Mouse (Mus musculus): ENCODE measurements at regions not wholly inside any gene's neighbourhood (a gene's known extent, or its start where the extent isn't known, plus 50 kb on each side); places are given as distances from the start of the nearest gene placed in this dataset.
"Not testable (repeated sequence)": the region's sequence is repeated elsewhere in the genome, so short reads cannot be mapped to it uniquely, and the experiment has no call there.

DNA sequence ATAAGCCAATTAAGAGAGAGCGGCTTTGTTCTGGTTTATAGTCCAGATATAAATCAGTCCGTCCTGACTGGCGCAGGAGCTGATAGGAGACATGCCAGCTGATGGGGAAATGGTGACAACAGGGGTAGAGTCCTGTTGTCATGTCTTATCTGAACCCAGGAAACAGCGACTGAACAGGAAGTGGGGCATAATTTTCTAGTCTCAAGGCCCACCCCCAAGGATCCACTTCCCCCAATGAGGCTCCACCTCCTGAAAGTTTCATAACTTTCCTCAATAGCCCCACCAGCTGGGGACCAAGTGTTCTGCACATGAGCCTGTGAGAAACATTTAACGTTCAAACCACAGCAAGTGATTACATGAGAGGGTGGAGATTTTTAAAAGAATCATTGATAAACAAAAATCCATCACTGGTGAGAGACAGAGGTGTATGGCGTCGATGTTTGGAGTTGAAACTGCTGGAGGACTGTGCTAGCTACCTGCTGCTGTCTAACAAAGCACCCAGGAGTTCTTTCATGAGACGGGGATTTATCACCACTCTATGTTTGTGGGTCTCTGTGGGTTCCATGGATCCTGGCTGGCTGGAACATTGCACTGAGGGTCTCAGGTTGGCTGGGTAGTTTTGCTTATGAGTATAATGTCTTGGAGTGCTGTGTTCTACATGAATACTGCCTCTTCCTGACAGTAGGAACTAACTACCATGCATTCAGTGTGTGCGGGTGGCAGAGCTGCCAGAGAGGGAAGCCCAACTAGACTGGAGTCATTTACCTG is 132.0 kb upstream of the Gadl1 start:
- Histone ChIP-seq H3K27ac (no peak overlapping the region), H3K4me3 (ENCODE audit: inconsistent target) (no peak overlapping the region)
- 86% methylated on average over 9 of the region's 9 CpGs for WGBS (ENCODE audit: missing documents)

DNA sequence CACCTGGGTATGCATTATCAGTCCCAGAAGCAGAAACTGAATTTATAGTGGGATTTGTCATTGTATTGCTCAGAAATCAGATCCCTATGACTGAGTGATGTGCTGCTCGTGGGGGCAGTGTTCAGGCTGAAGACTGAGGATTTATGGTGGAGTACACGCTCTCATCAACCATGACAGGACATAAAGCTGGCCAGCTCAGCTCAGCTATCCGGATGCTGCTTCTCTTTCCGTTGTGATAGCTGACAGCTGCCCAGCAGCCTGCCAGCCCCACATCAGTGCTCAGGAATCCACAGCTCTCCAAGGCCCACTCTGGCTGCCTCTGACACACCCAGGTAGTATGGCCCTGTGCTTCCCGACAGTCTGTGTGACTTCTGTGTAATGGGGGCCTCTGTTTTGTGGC is 130.4 kb upstream of the Gadl1 start:
- no peak overlapping the region for H3K27ac ChIP-seq
- H3K4me3 ChIP-seq (ENCODE audit: inconsistent target) = no peak overlapping the region
- 87% methylated on average over 5 of the region's 5 CpGs for WGBS (ENCODE audit: missing documents)
- H3K36me3 ChIP-seq (ENCODE audit: inconsistent target) = no peaks in the 10 kb centered on the region
- no peaks in the 10 kb centered on the region for H3K79me2 ChIP-seq (ENCODE audit: inconsistent target)

More for the DNA sequence above, 132.0 kb upstream of the Gadl1 start:
- Histone ChIP-seq H3K36me3 (ENCODE audit: inconsistent target) (no peaks in the 10 kb centered on the region), H3K79me2 (ENCODE audit: inconsistent target) (no peaks in the 10 kb centered on the region)

DNA sequence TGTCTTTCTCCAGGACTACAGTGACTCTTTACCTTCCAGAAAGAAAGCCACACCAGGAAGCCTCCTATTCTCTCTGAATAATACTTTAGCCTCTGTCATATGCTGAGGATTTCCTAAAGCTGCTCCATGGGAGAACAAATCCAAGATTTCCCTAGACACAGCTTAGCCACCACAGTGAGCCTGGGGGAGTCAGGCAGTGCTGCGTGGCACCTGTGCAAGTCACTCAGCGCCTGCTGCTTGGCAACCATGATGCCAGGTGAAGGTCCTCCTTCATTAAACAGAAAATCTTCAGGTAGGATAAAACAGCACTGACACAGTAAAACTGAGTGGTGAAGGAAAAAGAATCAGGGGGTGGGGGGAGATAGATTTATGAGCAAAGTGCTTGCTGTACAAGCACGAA is 109.9 kb upstream of the Gadl1 start:
- Histone ChIP-seq H3K36me3 (ENCODE audit: inconsistent target) (no peaks in the 10 kb centered on the region), H3K79me2 (ENCODE audit: inconsistent target) (no peaks in the 10 kb centered on the region), H3K27ac (no peak overlapping the region), H3K4me3 (ENCODE audit: inconsistent target) (no peak overlapping the region)
- WGBS (ENCODE audit: missing documents) = 96% methylated on average over 3 of the region's 3 CpGs

DNA sequence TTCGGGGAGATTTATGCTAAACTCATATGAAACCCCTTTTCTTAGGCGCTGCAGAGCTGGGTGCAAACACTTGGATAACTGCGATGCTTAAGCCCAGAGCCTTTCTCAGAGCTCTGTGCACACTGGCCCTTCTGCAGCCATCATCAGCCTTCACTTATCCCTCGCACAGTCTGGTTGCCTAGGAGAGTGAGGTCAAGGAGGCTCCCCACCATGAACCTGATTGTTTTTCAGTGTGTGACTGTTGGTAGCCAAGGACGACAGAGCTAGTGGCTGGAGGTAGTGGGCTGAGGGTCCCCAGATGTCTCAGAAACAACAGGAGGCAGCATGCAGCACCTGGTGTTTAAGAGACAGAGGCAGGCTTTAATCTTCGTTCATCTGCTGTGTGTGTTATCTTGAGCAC is 108.6 kb upstream of the Gadl1 start:
- no peak overlapping the region for H3K4me3 ChIP-seq (ENCODE audit: inconsistent target)
- 95% methylated on average over 6 of the region's 6 CpGs for WGBS (ENCODE audit: missing documents)
- H3K79me2 ChIP-seq (ENCODE audit: inconsistent target) = no peaks in the 10 kb centered on the region
- no peak overlapping the region for H3K27ac ChIP-seq
- no peaks in the 10 kb centered on the region for H3K36me3 ChIP-seq (ENCODE audit: inconsistent target)

DNA sequence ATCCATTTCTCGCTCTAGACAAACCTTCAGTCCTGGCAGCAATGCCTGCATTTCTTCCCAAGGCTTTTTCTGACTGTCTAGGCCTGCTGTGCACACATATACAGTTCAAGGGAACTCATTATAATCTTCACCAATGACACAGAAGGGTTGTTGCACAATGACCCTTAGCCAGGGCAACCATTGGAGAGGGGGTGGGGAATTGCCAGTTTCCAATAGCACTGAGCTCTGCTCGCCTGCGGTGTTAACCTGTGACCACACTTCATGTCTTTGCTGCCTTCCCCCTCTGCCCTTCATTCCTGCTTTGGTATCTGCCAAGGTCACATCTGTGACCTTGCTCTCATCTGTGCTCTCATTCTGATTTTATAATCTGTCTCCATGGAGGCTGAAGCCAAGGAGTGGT is 106.2 kb upstream of the Gadl1 start:
- Histone ChIP-seq H3K27ac (no peak overlapping the region), H3K36me3 (ENCODE audit: inconsistent target) (no peaks in the 10 kb centered on the region), H3K79me2 (ENCODE audit: inconsistent target) (no peaks in the 10 kb centered on the region), H3K4me3 (ENCODE audit: inconsistent target) (no peak overlapping the region)
- 88% methylated on average over 3 of the region's 3 CpGs for WGBS (ENCODE audit: missing documents)

DNA sequence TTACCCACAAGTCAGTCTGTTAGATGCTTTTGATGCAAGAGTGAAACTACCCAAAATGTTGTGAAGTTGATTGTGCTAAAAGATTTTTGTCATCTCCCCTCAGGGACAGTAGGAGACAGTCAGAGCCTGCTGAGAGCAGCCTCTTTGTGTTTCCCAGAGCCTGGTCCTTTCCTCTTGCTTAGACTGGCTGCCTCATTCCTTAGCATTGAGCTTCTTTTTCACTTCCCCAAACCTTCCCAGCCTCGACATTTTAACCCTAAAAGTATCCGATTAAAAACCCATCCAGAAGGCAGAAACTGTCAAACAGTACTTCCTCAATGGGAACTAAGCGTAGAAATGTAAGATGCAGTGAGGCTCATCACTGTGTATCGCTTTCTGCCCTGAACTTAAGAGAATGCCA is 104.0 kb upstream of the Gadl1 start:
- Histone ChIP-seq H3K4me3 (ENCODE audit: inconsistent target) (no peak overlapping the region), H3K79me2 (ENCODE audit: inconsistent target) (no peaks in the 10 kb centered on the region), H3K27ac (no peak overlapping the region), H3K36me3 (ENCODE audit: inconsistent target) (no peaks in the 10 kb centered on the region)
- 12% methylated on average over 3 of the region's 4 CpGs for WGBS (ENCODE audit: missing documents)

DNA sequence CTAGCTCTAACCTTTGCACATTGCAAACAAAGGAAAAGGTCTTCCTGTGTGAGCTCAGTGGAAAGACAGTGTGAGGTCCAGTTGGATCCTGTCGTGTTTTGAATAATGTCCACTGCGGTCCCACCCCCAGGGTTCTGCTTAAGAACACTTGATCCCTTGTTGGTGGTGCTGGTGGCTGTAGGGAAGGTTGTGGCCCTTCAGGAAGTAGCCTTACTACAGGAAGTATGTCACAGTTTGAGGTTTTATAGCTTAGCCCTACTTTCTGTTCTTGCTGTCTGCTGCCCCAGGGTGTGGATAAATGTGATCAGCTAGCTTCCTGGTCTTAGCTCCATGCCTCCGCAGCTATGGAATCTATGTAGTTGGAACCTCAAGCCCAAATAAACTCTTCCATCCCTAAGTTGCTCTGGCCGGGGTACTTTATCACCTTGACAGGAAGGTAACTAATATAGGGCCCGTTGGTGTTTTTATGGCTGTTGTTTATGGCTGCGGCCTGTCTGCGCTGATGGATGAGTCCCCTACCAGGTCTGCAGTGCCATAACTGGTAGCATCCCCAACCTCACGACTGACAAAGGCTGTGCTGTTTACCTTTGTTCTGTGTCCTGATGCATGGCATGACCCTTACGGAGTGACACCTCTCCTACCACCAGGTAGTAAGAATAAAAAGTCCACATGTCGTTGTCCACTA is 103.1 kb upstream of the Gadl1 start:
- no peaks in the 10 kb centered on the region for H3K79me2 ChIP-seq (ENCODE audit: inconsistent target)
- no peaks in the 10 kb centered on the region for H3K36me3 ChIP-seq (ENCODE audit: inconsistent target)
- 82% methylated on average over 9 of the region's 10 CpGs for WGBS (ENCODE audit: missing documents)
- no peak overlapping the region for H3K4me3 ChIP-seq (ENCODE audit: inconsistent target)
- H3K27ac ChIP-seq = no peak overlapping the region

DNA sequence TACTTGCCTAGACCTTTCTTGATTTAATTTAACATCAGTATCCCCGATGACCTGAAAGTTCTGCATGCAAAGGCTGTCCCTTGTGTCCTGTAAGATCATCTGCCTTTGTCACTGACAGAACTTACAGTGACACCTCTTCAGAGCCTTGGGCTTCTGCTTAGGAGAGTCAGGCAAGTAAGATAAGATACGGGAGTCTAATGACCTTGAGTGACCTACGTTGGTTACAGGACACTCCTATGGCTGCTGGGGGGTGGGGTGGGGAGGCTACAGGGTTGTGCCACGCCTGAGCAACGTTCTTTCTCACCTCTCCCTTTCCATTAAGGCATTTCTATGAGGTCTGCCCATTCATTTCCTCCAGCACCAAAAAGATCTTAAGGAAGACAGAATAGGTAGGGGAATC is 69.1 kb upstream of the Gadl1 start:
- Histone ChIP-seq H3K36me3 (ENCODE audit: inconsistent target) (no peaks in the 10 kb centered on the region), H3K27ac (no peak overlapping the region), H3K4me3 (ENCODE audit: inconsistent target) (no peak overlapping the region), H3K79me2 (ENCODE audit: inconsistent target) (no peaks in the 10 kb centered on the region)
- WGBS (ENCODE audit: missing documents) = 90% methylated on average over 5 of the region's 5 CpGs

DNA sequence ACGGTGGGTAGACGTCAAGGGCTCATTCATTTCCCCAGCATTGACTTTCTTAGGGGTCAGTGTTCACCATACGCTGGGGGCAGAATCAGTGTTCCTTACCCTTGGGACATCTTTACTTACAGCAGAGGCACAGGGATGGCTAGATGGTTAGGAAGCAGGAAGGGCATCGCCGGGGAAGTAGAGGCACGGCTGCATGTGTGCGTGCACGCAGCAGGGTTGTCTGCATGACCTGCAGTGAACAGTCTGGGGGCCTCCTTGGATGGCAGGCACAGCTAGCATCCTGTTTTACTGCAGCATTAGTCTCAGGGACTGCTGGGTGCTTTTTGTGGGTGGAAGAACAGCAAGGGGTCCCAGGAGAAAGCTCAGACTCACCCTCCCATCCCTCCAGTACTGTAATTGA is 68.5 kb upstream of the Gadl1 start:
- no peaks in the 10 kb centered on the region for H3K79me2 ChIP-seq (ENCODE audit: inconsistent target)
- WGBS (ENCODE audit: missing documents) = 89% methylated on average over 8 of the region's 8 CpGs
- H3K4me3 ChIP-seq (ENCODE audit: inconsistent target) = no peak overlapping the region
- H3K27ac ChIP-seq = no peak overlapping the region
- no peaks in the 10 kb centered on the region for H3K36me3 ChIP-seq (ENCODE audit: inconsistent target)

DNA sequence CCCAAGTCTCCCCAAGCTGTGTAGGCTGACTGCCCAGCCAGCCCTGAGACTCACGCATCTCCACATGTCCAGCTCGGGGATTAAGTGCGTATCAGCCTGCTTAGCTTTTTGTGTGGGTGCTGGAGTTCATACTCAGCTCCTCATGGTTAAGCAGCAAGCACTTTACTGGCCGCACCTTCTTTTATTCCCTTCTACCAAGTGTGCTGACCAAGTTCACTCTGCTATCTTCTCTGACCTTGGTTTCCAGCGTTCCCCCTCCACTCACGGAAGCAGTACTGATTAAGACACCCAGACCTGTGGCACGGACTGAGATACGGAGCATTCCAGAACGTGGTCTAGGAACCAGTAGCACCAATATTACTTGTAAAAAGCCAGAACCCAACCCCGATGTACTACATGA is 67.6 kb upstream of the Gadl1 start:
- 92% methylated on average over 10 of the region's 10 CpGs for WGBS (ENCODE audit: missing documents)
- no peak overlapping the region for H3K4me3 ChIP-seq (ENCODE audit: inconsistent target)
- H3K36me3 ChIP-seq (ENCODE audit: inconsistent target) = no peaks in the 10 kb centered on the region
- no peak overlapping the region for H3K27ac ChIP-seq
- H3K79me2 ChIP-seq (ENCODE audit: inconsistent target) = no peaks in the 10 kb centered on the region

DNA sequence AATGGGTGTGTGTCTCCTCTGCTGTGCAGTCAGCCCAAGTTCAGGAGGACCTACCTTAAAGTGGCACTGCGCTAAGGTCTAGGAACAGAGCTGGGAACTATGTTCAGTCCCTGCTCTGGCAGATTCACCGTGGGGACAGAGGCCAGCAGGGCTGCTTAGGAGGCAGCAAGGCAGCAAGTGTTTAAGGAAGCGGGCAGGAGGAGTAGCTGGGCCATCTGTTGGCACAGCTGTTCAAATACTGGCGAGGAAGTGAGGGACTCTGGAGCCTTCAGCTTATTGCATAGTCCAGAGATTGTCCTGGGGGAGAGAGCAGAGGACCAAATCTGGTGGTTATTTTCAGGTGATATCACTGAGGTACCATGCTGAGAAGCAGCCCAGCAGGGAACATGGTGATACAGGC is 64.9 kb upstream of the Gadl1 start:
- WGBS (ENCODE audit: missing documents) = 63% methylated on average over 4 of the region's 4 CpGs
- Histone ChIP-seq H3K36me3 (ENCODE audit: inconsistent target) (no peaks in the 10 kb centered on the region), H3K79me2 (ENCODE audit: inconsistent target) (no peaks in the 10 kb centered on the region), H3K4me3 (ENCODE audit: inconsistent target) (no peak overlapping the region), H3K27ac (no peak overlapping the region)

DNA sequence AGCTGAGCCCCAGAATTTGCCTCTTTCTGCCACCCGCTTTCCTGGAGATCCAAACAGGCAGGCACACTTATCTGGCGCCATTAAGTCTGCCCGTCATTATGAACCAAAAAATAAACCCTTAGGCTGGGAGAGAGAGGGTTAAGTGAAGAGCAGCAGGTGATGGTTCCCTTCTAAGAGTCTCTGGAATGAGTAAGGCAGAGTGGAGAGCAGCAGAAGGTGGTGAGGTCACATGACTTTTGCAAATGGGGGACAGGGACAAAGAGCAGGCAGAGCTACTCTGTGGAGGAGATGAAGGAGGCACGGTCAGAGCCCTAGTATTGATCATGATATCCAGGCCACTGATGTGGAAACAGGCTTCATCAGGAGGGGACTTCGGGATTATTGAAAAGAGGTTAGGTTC is 64.2 kb upstream of the Gadl1 start:
- 92% methylated on average over 5 of the region's 5 CpGs for WGBS (ENCODE audit: missing documents)
- Histone ChIP-seq H3K27ac (no peak overlapping the region), H3K79me2 (ENCODE audit: inconsistent target) (no peaks in the 10 kb centered on the region), H3K4me3 (ENCODE audit: inconsistent target) (no peak overlapping the region), H3K36me3 (ENCODE audit: inconsistent target) (no peaks in the 10 kb centered on the region)

DNA sequence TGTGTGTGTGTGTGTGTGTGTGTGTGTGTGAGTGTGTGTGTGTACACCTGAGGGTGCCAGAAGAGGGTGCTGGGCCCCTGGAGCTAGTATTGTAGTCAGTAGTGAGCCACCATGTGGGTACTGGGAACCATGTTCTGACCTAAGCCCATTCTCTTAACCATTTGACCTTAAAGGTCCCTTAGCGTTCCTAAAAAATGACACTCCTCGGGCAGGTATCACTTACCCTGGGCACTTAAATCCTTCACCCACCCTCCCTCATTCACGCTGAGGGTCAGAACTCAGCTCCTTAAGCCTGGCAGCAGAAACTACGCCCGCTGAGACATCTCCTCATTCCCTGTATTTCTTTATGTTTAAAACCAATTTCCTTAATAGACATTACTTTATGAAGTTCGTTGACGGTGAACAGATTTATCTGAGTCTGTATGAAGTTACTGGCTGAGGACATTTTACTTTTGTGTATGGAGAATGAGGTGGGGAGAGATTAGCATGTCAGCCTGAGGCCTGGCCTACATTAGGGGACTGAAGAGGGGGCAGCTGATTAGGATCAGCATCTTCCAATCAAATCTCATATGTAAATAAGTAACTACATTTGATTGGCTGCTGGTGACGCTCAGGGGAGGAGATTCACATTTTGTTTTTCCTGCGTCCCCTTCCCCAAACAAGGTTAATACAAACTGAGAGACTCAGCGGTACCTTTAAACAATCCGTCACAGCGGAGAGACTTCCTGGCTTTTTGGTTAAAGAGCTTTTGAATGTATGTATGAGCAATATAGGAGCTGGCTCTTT is 61.8 kb upstream of the Gadl1 start:
- H3K27ac ChIP-seq = no peak overlapping the region
- 83% methylated on average over 12 of the region's 12 CpGs for WGBS (ENCODE audit: missing documents)

DNA sequence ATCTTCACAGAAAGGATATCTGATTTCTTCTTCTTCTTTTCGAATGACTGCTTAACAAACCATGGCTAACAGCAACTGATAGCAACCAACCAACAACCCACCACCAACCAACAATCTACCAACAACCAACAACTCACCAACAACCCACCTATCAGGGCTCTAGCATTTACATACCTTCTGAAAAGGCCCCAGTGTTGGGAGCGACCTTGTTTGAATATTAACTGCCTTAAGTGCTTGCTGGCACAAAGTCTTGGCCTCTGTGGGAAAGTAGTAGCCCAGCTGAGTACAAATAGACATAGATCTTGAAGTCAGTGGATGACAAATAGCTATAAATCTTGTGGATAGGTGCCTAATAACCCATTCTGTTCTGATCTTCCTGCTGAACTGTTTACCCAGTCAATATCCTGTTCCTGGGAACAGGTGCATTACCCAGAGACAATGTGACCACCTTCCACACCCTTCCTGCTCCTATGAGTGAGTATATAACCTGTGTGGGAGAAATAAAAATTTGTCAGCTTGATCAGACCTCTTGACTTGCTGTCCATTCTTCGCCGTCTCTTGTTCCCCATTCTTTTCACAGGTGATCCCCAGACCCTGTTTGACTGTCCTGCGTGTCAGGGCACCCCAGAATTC is 55.9 kb upstream of the Gadl1 start:
- WGBS (ENCODE audit: missing documents) = 93% methylated on average over 5 of the region's 5 CpGs
- H3K27ac ChIP-seq = not testable (repeated sequence)

More for the DNA sequence above, 61.8 kb upstream of the Gadl1 start:
- H3K79me2 ChIP-seq (ENCODE audit: inconsistent target) = no peaks in the 10 kb centered on the region
- H3K4me3 ChIP-seq (ENCODE audit: inconsistent target) = no peak overlapping the region
- no peaks in the 10 kb centered on the region for H3K36me3 ChIP-seq (ENCODE audit: inconsistent target)

DNA sequence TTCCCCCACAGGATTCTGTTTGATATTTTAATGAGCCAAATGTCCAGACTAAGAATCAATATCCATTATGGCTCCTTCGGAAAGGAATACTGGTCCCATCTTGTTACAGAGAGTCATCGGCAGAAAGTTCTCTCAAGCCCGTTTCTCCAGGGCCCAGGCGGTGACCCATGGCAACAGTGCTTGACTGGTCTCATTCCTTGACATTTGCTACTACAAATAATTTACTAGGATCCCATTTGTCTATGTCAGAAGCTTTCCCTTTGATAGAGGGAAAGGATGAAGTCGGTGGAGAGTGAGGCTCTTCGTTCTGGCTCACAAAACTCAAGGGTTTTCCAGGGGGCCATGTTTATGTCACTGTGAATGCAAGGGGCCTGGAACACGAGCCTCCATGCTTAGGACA is 52.0 kb upstream of the Gadl1 start:
- no peak overlapping the region for H3K27ac ChIP-seq
- H3K36me3 ChIP-seq (ENCODE audit: inconsistent target) = no peaks in the 10 kb centered on the region
- H3K4me3 ChIP-seq (ENCODE audit: inconsistent target) = no peak overlapping the region
- 91% methylated on average over 7 of the region's 7 CpGs for WGBS (ENCODE audit: missing documents)
- H3K79me2 ChIP-seq (ENCODE audit: inconsistent target) = no peaks in the 10 kb centered on the region

More for the DNA sequence above, 55.9 kb upstream of the Gadl1 start:
- H3K36me3 ChIP-seq (ENCODE audit: inconsistent target); H3K79me2 ChIP-seq (ENCODE audit: inconsistent target); H3K4me3 ChIP-seq (ENCODE audit: inconsistent target): not testable (repeated sequence)

Data from macrophage (primary cell).